Mouse (Mus musculus) liver, embryonic 14.5 days (tissue): ENCODE measurements around the gene Srgap2.

Experiments used
- CTCF ChIP-seq: IDR thresholded peaks from 2 replicates; pipeline ENCODE4 v1.5.1; 2016; ENCODE audit warnings: antibody characterized with exemption, low read depth, control low read depth
- EP300 ChIP-seq: IDR thresholded peaks from 2 replicates; pipeline ENCODE4 v1.6.1; 2016; ENCODE audit warnings: antibody characterized with exemption, low read depth

DNA sequence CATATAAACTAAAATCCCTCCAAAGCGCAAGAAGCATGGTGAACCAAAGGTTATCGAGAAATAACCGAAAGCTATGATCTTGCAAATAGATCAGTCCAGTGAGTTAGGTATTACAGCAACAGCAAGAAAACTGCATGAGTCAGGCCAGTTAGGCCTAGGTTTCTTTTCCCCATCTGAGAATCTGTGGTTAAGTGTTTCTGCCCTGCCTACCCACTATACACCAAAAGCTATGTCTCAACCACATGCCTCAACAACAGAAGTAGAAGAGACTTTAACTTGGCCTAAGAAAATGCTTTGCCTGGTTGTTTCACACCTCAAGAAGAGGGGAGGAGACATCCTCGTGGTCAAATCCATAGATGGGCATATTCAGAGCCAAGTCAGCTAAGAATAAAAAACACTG, 80.6 kb downstream of the Srgap2 start:
- TF ChIP-seq EP300 (no peak), CTCF (no peak)
